In genomic region chr11:55422978-55423377, GRCm38 (mm10) we compare ENCODE assay signal across 8 mouse cellular contexts. TPM values are rescaled to one million over a fixed set of nuclear protein-coding genes. Genes with fewer than 3 reads are reported as not detected.
DNase-seq lines count a peak whose midpoint lies in the region; ATAC-seq and TF ChIP-seq lines count a peak whose summit lies in the region.

Sparc (minus strand) TSS chr11:55423183.

- H3K27me3 ChIP-seq in kidney, embryonic 15.5 days, result no peaks in the 10 kb centered on the region
- H3K27me3 ChIP-seq in myocyte (ENCODE audit: control insufficient read depth, insufficient read depth, insufficient read length), result no peaks in the 10 kb centered on the region

- DNase-seq in kidney, postnatal 36 days, result no peak
- DNase-seq in brain, embryonic 14.5 days (ENCODE audit: low read depth), result no peak
- DNase-seq in heart, adult 8-10 months (ENCODE audit: low spot score), result no peak
- DNase-seq in layer of hippocampus, postnatal 36 days, result no peak
- no peak for DNase-seq in urinary bladder, adult 18-20 months (ENCODE audit: low spot score in 2 of 2)
- no peak for DNase-seq in kidney, postnatal 4 days

- ATAC-seq in kidney, embryonic 15.5 days (replicated peaks; ENCODE audit: low FRiP score), result no peak

- TF ChIP-seq POLR2A in brain, embryonic 14.5 days (IDR thresholded peaks at IDR 0.05; ENCODE audit: borderline replicate concordance, extremely low read depth, insufficient read depth, insufficient read length, poor library complexity, severe bottlenecking), result no peak
- TF ChIP-seq POLR2A in myocyte (IDR thresholded peaks at IDR 0.05; ENCODE audit: insufficient read length, low read depth), result no peak

- no peak within 1 kb of the TSS for H3K4me3 ChIP-seq in kidney, embryonic 15.5 days (replicated peaks)
- no peak within 1 kb of the TSS for H3K4me3 ChIP-seq in myocyte

- H3K79me2 ChIP-seq in myocyte (ENCODE audit: control insufficient read depth, insufficient read depth), result peaks cover 17% of the 10 kb centered on the region

- no peak for TF ChIP-seq CTCF in brain, embryonic 14.5 days (IDR thresholded peaks at IDR 0.05; ENCODE audit: borderline replicate concordance, extremely low read depth, insufficient read depth, insufficient read length)

- 92% methylated on average over 1 of the region's 1 CpGs for WGBS in kidney, embryonic 15.5 days

- no peak within 1 kb of the TSS for H3K4me2 ChIP-seq in kidney, embryonic 15.5 days
- peak within 1 kb of the TSS; percentile 49 for H3K4me2 ChIP-seq in myocyte (ENCODE audit: low read depth)

- H3K9ac ChIP-seq in kidney, embryonic 15.5 days, result no peak within 1 kb of the TSS

- peak within 1 kb of the TSS; percentile 59 for H3K27ac ChIP-seq in kidney, embryonic 15.5 days

- no peak within 1 kb of the TSS for H3ac ChIP-seq in myocyte (ENCODE audit: control insufficient read depth, insufficient read length)

- peaks cover 72% of the 10 kb centered on the region for H3K4me1 ChIP-seq in kidney, embryonic 15.5 days

- H3K36me3 ChIP-seq in kidney, embryonic 15.5 days, result no peaks in the 10 kb centered on the region
- no peaks in the 10 kb centered on the region for H3K36me3 ChIP-seq in myocyte (ENCODE audit: control insufficient read depth, insufficient read depth)

- no peaks in the 10 kb centered on the region for H3K9me3 ChIP-seq in kidney, embryonic 15.5 days (replicated peaks)

TF ChIP-seq in myocyte, 11 proteins besides CTCF, POLR2A, EP300 and RAD21:
- TF ChIP-seq MYOD1 (IDR thresholded peaks at IDR 0.05; ENCODE audit: control insufficient read depth in 1 of 3, insufficient read length in 2 of 3, low read depth in 2 of 3) (no peak), CEBPB (IDR thresholded peaks at IDR 0.05; ENCODE audit: insufficient read depth, poor library complexity, severe bottlenecking) (no peak), USF1 (IDR thresholded peaks at IDR 0.05; ENCODE audit: low read depth) (no peak), MYOG (IDR thresholded peaks at IDR 0.05; ENCODE audit: control insufficient read depth in 1 of 3, insufficient read depth in 1 of 3, insufficient read length in 2 of 3, low read depth in 2 of 3) (no peak), TCF3 (IDR thresholded peaks at IDR 0.05; ENCODE audit: insufficient read length, low read depth) (no peak), SRF (IDR thresholded peaks at IDR 0.05; ENCODE audit: control insufficient read depth, insufficient read length, low read depth) (no peak), POLR2AphosphoS2 (IDR thresholded peaks at IDR 0.05; ENCODE audit: insufficient read length, low read depth) (no peak), E2F4 (IDR thresholded peaks at IDR 0.05; ENCODE audit: insufficient read depth) (no peak), TCF12 (IDR thresholded peaks at IDR 0.05; ENCODE audit: insufficient read depth, poor library complexity, severe bottlenecking) (no peak), REST (IDR thresholded peaks at IDR 0.05; ENCODE audit: insufficient read depth, insufficient read length) (no peak), MAX (IDR thresholded peaks at IDR 0.05; ENCODE audit: low read depth) (no peak)

RNA-seq across cellular contexts. Expression of gene Sparc, which starts in this region (rescaled TPM):
- 1,364 and 1,510 TPM in 2 replicates for polyA plus RNA-seq in kidney, embryonic 15.5 days (2015; fragmentation: Nextera tagmentation; extraction: Ambion mirVana)
- 340 and 497 TPM in 2 replicates for polyA plus RNA-seq in brain, embryonic 14.5 days (2012; rRNA removed)
- total RNA-seq in heart, adult 8-10 months (2022), result 100 to 1,000 TPM; 202 to 357 (median 299) TPM
- total RNA-seq in layer of hippocampus, postnatal 36 days (2021), result 100 to 1,000 TPM; 312 to 317 TPM
- polyA plus RNA-seq in myocyte (2012; fragmentation: generic; extraction: Trizol), result 1,961 TPM
